Mouse (Mus musculus) cerebellum, postnatal 10 days (tissue): Measurements from ENCODE around the gene H13.
A peak's percentile ranks its signal among the peaks of the same experiment; 100 is the strongest.

Source experiments
- DNase-seq, 2 experiments: peaks; one replicate each; pipeline ENCODE4 v3.0.0; 2021; ENCODE audit warnings: mixed read lengths in 2 of 2

H13 gene

GRCm38 (mm10) chr2:152736090-152736601 lies 66.9 kb downstream of the H13 start, which contains the start of gene Id1:
TSS of gene Id1 (plus strand) at chr2:152736251.
- DNase-seq = peak; percentile 71 to 75

DNA sequence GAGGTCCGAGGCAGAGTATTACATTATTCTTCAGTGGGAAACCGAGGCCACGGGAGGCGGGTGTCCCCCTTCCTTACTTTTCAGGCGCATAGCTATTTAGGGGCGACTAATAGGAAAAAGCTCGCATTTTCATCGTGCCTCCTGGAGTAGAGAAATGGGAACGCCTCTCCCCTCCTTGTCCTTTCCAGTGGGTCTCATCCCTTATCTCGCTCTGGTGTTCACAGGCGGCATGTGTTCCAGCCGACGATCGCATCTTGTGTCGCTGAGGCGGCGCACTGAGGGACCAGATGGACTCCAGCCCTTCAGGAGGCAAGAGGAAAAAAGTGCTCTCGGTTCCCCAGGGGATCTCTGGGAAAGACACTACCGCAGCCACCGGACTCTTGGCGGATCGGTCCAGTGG lies 67.5 kb downstream of the H13 start:
- DNase-seq = peak; percentile 57 to 62

- peak; percentile 55 to 73 for DNase-seq
Observed at GRCm38 (mm10) chr2:152737306-152738221, 68.3 kb downstream of the H13 start.

- no peak for DNase-seq
Observed at GRCm38 (mm10) chr2:152738341-152738740, 69.1 kb downstream of the H13 start.

- peak; percentile 70 to 78 for DNase-seq
Observed at GRCm38 (mm10) chr2:152739031-152739841, 70.0 kb downstream of the H13 start.

GRCm38 (mm10) chr2:152739842-152740260 lies 70.6 kb downstream of the H13 start:
- DNase-seq = no peak

DNA sequence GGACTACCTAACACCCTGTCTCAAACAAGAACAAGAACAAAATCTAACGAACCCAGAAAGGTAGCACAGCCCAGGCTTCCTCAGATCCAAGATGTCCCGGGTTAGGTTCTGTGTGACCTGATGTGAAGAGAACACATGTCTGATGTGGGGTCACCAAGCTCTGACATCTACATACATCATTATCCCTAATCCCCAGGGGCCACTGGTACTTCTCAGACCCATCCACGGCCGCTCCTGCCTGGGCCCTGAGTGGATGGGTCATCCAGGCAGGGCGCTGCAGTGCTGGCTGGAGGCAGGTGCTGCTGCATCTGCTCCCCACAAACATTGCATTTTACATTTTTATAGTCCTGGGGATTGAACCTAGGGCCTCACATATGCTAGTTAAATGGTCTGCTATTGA lies 71.2 kb downstream of the H13 start:
- no peak for DNase-seq

DNA sequence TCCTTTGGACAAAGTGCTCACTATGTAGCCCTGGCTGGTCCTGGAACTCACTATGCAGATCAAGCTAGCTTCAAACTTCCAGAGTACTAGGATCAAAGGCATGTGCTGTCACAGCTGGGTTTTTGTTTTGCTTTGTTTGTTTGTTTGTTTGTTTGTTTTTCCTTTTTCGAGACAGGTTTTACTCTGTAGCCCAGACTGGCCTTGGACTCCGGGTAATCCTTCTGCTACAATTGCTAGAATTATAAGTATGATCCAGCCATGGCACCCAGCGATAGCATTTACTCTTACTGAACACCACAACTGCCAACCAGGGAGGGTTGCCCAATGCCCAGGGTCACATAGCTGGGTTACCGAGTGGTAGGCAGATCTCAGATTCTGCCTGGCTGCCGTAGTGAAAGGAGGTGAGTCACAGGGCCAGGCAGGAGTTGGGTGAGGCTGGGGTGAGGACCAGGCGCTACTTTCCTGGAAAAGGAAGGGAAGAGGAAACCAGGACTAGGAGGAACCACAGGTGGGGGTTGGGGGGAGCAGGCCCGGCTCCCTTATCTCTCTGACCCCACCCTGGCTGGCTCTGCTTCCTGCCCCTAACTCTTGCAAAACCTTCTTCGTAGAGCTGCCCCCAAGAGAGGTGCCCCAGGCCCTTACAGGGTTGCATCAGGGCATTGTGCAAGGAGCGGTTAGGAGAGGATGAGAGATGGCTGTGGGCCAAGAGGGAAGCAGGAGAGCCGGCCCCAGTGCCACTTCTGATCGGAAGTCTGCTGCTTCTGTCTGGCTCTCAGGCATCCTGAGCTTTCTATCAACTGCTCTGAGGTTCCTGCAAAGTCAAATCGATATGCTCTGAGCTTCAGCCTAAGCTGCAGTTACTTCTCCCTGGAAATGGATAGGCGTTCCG lies 72.1 kb downstream of the H13 start:
- DNase-seq = peak; percentile 64 to 72

DNA sequence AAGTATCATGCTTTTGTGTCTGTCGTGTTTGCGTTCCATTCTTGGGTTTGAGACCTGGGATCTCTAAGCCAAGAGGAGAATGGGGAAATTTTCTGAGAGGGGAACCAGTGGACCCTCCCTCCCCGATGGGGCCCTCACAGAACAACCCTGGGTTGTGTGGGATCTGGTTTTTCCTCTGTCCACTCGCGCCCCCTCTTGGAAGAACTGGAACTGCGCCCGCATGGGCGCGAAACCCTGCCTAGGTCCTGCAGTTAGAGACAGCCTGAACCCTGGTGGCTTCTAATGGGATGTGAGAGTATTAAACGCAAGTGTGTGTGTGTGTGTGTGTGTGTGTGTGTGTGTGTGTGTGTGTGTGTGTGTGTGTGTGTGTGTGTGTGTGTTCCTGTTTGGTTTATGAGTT lies 73.2 kb downstream of the H13 start:
- DNase-seq = peak; percentile 81 to 85

- DNase-seq = peak; percentile 28 to 40
Observed at GRCm38 (mm10) chr2:152753944-152754711, 84.9 kb downstream of the H13 start, which contains the start of gene Cox4i2. TSS of gene Cox4i2 (plus strand) at chr2:152754173.

DNA sequence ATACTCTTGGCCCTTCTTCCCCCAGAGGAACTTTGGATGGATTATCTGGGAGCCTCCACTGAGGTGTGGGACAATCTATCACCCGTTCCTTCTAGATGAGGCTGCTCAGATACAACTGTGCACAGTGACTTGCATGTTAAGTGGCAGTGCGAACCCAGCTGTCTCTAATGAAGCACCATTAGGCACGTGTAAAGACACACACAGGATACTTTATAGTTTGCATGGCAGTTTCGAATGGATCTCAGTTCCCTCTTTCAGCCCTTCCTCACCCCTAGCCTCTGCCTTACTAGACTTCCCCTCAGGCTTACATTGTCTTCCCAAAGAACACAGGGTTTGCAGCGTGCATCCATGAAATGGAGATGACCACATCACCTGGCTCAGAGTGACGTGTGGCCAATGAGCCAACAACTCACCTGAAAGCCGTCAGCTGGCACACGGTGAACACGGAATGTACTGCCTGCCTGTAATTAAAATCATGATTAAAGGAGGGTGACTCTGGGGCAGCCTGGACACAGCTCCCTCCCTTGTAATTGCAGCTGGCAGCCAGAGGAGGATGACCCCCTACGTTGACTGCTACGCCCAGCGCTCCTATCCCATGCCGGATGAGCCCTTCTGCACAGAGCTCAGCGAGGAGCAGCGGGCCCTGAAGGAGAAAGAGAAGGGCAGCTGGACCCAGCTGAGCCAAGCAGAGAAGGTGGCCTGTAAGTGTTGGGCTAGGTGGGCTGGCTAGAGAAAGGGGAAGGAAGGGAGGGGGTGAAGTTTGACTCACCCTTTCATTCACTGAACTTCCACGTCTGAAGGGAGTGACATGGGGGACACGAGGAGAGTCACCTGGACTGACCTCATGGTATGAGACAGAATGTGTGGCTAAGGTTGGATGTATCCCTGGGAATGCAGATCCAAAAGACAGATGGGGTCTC lies 87.5 kb downstream of the H13 start:
- DNase-seq = no peak

- DNase-seq = peak; percentile 85 to 90
Observed at GRCm38 (mm10) chr2:152757478-152757877, 88.2 kb downstream of the H13 start.
